Mouse (Mus musculus) limb, embryonic 15.5 days (tissue): ENCODE measurements around the gene Atf7ip2. TPM values are rescaled to one million over a fixed set of nuclear protein-coding genes. Genes with fewer than 3 reads are reported as not detected.

Experiments used
- ATAC-seq: fragments of 200-750 bp; cut with Nextera tagmentation; 2 replicates; pipeline ENCODE4 v1.8.0; 2017; ENCODE audit warnings: low read depth, moderate TSS enrichment; ENCODE audit not compliant: insufficient number of reproducible peaks, low FRiP score, low TSS enrichment
- H3K27ac ChIP-seq: fragments of 300-500 bp; sonication (generic); 2 replicates; pipeline ENCODE4 v1.5.1; 2015; ENCODE audit warnings: moderate library complexity, mild to moderate bottlenecking, inconsistent platforms
- H3K27me3 ChIP-seq: fragments of 300-500 bp; sonication (generic); 2 replicates; pipeline ENCODE4 v1.6.1; 2015; ENCODE audit warnings: inconsistent platforms
- H3K36me3 ChIP-seq: fragments of 300-500 bp; sonication (generic); 2 replicates; pipeline ENCODE4 v1.6.1; 2015; ENCODE audit warnings: inconsistent platforms
- H3K4me1 ChIP-seq: fragments of 300-500 bp; sonication (generic); 2 replicates; pipeline ENCODE4 v1.6.1; 2015; ENCODE audit warnings: inconsistent platforms
- H3K4me2 ChIP-seq: fragments of 300-500 bp; sonication (generic); 2 replicates; pipeline ENCODE4 v1.6.1; 2015; ENCODE audit warnings: mild to moderate bottlenecking, inconsistent platforms
- H3K4me3 ChIP-seq: fragments of 300-500 bp; sonication (generic); 2 replicates; pipeline ENCODE4 v1.5.1; 2015; ENCODE audit warnings: mild to moderate bottlenecking, inconsistent platforms
- H3K9ac ChIP-seq: fragments of 300-500 bp; sonication (generic); 2 replicates; pipeline ENCODE4 v1.6.1; 2015; ENCODE audit warnings: inconsistent platforms
- H3K9me3 ChIP-seq: fragments of 300-500 bp; sonication (generic); 2 replicates; pipeline ENCODE4 v1.6.1; 2016; ENCODE audit warnings: inconsistent platforms
- WGBS: fragments of 180-500 bp; shearing (Covaris S2); methylation state at CpG from one replicate; pipeline ENCODE4 v1.1.7; 2015; 5-methylcytosine and 5-hydroxymethylcytosine counted together
- microRNA-seq: library from miRNA; unstranded; fragments of <30 nt; microRNA quantifications from one replicate; pipeline ENCODE4, GENCODE M21; 2016
- polyA plus RNA-seq: library from polyadenylated mRNA; unstranded; fragments of >200 nt; fragmentation: Nextera tagmentation; extraction: Ambion mirVana; gene quantifications from 2 replicates; pipeline ENCODE4 v1.2.1, GENCODE M21; 2015

The Atf7ip2 gene
- polyA plus RNA-seq, 1 experiment from 2014 or later, result 1.1 TPM

DNA sequence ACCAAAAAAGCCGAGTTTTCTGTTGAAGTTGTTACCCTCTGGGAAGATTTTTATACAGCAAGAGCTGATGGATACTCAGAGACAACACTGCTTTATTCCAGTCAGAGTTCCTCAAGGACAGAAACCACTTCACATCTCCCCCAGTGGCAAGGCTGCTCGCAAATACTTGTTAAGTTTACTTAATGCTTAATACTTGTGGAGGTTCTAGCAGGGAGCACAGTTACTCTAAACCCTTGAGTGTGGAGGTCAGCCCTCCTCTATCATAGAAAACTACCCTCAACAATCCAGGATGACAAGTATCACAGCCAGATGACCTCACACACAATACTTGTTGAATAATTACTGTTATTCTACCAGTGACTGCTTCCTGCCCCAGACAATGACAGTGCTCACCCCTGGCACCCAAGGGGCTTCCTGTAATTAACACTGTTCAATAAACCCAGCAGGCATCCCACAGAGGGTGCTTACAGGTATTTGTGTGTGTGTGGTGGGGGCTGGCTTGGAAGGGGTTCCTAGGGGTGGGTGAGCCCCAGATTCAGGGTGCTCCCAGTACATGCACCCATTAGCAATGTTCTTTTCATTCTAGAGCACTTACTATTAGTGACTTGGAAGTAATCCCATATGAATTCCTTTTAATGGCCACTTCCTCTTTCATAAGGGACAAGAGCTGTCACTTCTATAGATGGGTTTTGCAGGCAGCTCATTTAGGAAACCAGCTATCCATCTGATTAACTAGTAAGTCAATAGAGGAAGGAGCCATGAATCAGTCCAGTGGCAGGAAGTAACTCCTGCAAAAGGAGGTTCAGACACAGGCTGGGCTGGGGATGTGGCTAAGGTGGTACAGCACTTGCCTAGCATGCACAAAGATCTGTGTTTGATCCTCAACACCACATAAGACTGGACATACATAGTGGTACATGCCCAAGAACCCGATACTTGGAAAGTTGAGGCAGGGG, 108.0 kb downstream of the Atf7ip2 start:
- Histone ChIP-seq H3K9me3 (no peaks in the 10 kb centered on the region), H3K4me1 (peaks cover 4% of the 10 kb centered on the region; the same call in 1 of the 2 replicates), H3K9ac (no peak overlapping the region), H3K36me3 (no peaks in the 10 kb centered on the region), H3K27ac (no peak overlapping the region), H3K27me3 (no peaks in the 10 kb centered on the region), H3K4me2 (no peak overlapping the region), H3K4me3 (no peak overlapping the region)
- WGBS, result 53% methylated on average over 3 of the region's 3 CpGs
- ATAC-seq, result no peak

Small RNAs within 50 kb of the gene (microRNA-seq; reads per million reads assigned to microRNA genes)
- gene Gm22932, result not detected

Other genes starting within 250 kb of the Atf7ip2 start
- gene Grin2a, start 197.2 kb upstream of the Atf7ip2 start, polyA plus RNA-seq, result 1.7 and 2.7 TPM in 2 replicates
- 8.0 and 8.5 TPM in 2 replicates for gene Rpl39l, start 22.5 kb upstream of the Atf7ip2 start, polyA plus RNA-seq
- 85.2 and 88.8 TPM in 2 replicates for gene Emp2, start 121.3 kb downstream of the Atf7ip2 start, polyA plus RNA-seq
- 1.6 and 2.7 TPM in 2 replicates for gene Tekt5, start 202.8 kb downstream of the Atf7ip2 start, polyA plus RNA-seq
- gene Nubp1, start 219.2 kb downstream of the Atf7ip2 start, polyA plus RNA-seq, result 44.1 and 46.1 TPM in 2 replicates